Mouse (Mus musculus) testis, postnatal 10 days (tissue): Measurements from ENCODE around the gene Uqcrc2.
A peak's percentile ranks its signal among the peaks of the same experiment; 100 is the strongest.

Experiments used
- DNase-seq: peaks from one replicate; pipeline ENCODE4 v3.0.0; 2021; ENCODE audit warnings: low spot score

Gene Uqcrc2

DNA sequence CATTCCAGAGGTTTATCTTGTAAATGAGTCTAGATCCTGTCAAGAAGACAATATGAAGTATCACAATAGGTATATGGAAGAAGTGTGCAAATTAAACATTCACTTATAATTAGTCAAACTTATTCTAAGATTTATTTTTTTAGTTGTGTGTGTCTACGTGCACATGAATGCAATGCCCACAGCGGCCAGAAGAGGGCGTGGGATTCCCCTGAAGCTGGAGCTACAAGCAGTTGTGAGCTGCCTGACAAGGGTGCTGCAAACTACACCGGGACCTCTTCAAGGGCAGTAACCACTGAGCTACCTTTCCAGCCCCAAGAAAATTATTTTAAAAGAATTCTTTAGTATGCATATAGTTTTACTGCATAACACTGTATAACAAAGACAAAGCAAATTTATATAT is 55.7 kb downstream of the Uqcrc2 start:
- peak; percentile 58 for DNase-seq

DNA sequence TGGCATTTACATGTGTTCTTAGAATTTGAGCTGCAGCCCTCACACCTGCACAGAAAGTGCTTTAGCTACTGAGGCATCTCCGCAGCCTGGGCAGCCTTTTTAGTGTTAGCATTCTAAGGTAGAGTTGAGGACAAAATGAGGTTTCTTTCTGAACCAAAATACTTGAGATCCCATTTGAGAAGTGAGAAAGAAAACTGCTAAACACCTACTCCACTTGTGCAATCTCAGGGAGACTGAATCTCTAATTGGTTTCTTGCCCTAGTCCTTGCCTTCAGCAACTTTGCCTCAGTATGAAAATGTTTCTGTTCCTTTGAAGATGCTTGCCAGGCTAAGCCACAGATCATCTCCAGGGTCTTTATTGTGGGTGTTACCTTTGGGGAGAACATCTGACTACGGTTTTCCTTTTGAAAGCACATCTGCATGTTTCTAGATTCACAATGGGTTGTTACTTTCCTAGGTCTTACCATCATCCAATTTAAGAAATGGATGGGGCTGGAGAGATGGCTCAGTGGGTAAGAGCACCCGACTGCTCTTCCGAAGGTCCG is 58.9 kb downstream of the Uqcrc2 start:
- no peak for DNase-seq

GRCm38 (mm10) chr7:120695196-120695595 is 60.2 kb downstream of the Uqcrc2 start:
- DNase-seq = no peak

DNA sequence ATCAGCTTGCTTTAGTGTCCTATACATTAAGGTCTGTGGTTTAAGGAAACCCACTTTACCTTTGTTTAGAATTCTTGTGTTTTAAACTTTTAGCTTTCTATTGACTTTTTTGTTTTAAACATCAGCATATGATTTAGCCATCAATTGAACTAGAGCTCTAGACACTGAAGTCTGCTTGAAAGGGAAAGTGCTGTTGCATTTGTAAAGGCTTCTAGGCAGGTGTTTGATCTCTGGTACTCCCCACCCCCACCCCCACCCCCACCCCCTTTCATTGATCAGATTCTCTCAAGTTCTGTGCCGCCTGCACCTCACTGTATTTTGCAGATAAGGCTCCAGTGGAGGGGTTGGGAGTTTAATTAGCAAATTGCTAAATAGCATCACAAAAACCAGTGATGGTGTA is 60.7 kb downstream of the Uqcrc2 start:
- no peak for DNase-seq

DNA sequence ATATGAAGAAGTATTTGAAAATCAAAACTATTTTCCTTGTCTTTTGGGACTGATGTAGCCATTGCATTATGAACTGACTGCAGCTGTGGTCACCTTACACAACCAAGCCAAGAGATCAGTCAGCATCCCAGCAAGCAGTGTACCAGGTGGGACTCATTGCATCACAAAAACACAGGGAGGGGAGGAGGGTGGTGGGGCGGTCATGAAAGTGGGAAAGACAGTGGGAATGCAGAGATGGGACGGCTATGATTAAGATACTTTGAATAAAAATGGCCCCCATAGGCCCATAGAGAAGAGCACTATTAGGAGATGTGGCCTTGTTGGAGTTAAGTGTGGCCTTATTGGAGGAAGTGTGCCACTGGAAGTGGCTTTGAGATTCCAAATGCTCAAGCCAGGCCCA is 61.4 kb downstream of the Uqcrc2 start:
- DNase-seq = no peak

- no peak for DNase-seq
Observed at GRCm38 (mm10) chr7:120699586-120699985, 64.6 kb downstream of the Uqcrc2 start.

DNA sequence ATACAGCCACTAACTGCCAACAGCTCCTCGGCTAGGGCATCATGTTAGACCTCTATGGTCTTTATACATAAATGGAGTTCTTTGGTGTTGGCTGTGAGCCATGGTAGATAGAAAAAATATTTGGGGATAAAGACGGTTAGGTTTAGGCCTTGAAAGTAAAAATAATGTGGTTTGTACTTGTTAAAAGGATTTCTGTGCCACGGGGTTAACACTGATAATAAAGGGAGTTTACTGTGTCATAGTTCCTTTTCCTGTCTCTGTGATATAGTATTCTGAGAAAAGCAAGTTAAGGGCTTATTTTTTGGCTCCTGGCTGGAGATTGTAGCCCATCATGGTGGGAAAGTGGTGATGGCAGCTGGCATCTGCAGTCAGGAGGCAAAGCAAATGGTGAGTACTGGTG is 68.9 kb downstream of the Uqcrc2 start:
- DNase-seq = no peak
